Comparison of ENCODE assay signal across 14 mouse cellular contexts in the genomic region with DNA sequence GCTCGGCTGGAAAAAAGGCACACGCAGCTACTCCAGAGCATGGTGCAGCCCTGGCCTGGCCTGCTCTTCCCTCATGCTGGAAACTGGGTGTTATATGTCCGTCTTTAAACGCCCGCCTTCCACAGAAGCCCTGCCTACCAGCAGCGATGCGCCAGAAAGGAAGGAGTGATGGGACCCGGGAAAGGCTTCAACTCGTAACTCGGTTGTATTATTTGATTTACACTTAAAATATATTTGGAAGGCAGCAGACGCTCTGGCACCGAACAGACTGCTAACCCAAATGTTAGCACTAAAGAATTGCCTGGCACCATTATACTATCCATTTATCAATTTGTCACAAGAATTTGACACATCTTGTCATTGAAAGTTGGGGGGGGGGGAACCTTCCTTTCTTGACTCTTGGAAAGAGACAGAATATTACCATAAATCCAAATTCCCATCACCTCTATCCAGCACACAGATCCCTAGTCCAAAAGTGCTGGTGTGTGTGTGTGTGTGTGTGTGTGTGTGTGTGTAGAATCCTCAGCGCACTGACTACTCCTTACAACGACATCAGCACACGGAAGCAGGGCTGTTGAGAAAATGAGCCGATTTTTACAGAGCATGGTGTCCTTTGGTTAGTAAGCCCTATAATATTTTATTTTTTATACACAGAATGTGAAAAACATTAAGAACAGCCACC. TPM values are rescaled to one million over a fixed set of nuclear protein-coding genes. Genes with fewer than 3 reads are reported as not detected.
DNase-seq lines count a peak whose midpoint lies in the region; ATAC-seq lines count a peak whose summit lies in the region.
"Had no signal": no experiment of that assay in that cellular context is flagged by ENCODE, and none has a peak within 500 bp of the region (broad histone marks: within the 10 kb centered on the region; RNA-seq: fewer than 3 reads in every experiment).

No protein-coding gene starts in this region.

- no peaks in the 10 kb centered on the region for H3K27me3 ChIP-seq in hindbrain, embryonic 13.5 days
- no peaks in the 10 kb centered on the region for H3K27me3 ChIP-seq in hindbrain, embryonic 11.5 days (ENCODE audit: control insufficient read depth, insufficient read depth, low read length)
- no peaks in the 10 kb centered on the region for H3K27me3 ChIP-seq in forebrain, embryonic 14.5 days (replicated peaks; ENCODE audit: control insufficient read depth, insufficient read depth, low read length)
- H3K27me3 ChIP-seq in liver, embryonic 11.5 days (replicated peaks; ENCODE audit: control insufficient read depth, insufficient read depth, low read length) = no peaks in the 10 kb centered on the region
- H3K27me3 ChIP-seq: liver, embryonic 12.5 days had no signal

- no peaks in the 10 kb centered on the region for H3K9me3 ChIP-seq in hindbrain, embryonic 13.5 days
- no peaks in the 10 kb centered on the region for H3K9me3 ChIP-seq in hindbrain, embryonic 11.5 days (ENCODE audit: control insufficient read depth, low read length)
- H3K9me3 ChIP-seq in forebrain, embryonic 14.5 days (replicated peaks; ENCODE audit: control insufficient read depth, low read length) = no peaks in the 10 kb centered on the region
- H3K9me3 ChIP-seq in liver, embryonic 11.5 days (ENCODE audit: control insufficient read depth, low read length) = no peaks in the 10 kb centered on the region
- H3K9me3 ChIP-seq: liver, embryonic 12.5 days had no signal

- H3K36me3 ChIP-seq in hindbrain, embryonic 13.5 days = peaks cover 41% of the 10 kb centered on the region
- 0 out of 2 replicates have a peak, but pooled peaks cover 2% of the 10 kb centered on the region for H3K36me3 ChIP-seq in hindbrain, embryonic 11.5 days (ENCODE audit: control insufficient read depth, insufficient read depth, low read length)
- peaks cover 64% of the 10 kb centered on the region for H3K36me3 ChIP-seq in forebrain, embryonic 14.5 days (ENCODE audit: control insufficient read depth, insufficient read depth, low read length)
- H3K36me3 ChIP-seq in liver, embryonic 11.5 days (ENCODE audit: control insufficient read depth, insufficient read depth, low read length) = no peaks in the 10 kb centered on the region

- no peak overlapping the region for H3K9ac ChIP-seq in hindbrain, embryonic 13.5 days
- H3K9ac ChIP-seq in hindbrain, embryonic 11.5 days (ENCODE audit: low read depth, low read length) = no peak overlapping the region
- H3K9ac ChIP-seq in forebrain, embryonic 14.5 days (ENCODE audit: low read length) = no peak overlapping the region
- no peak overlapping the region for H3K9ac ChIP-seq in liver, embryonic 11.5 days (ENCODE audit: low read depth, low read length)
- H3K9ac ChIP-seq: liver, embryonic 12.5 days had no signal

- H3K4me1 ChIP-seq in hindbrain, embryonic 13.5 days (replicated peaks) = peaks cover 50% of the 10 kb centered on the region
- H3K4me1 ChIP-seq in hindbrain, embryonic 11.5 days (replicated peaks; ENCODE audit: control insufficient read depth, insufficient read depth, low read length) = no peaks in the 10 kb centered on the region; the same call in 1 of the 2 replicates
- H3K4me1 ChIP-seq in forebrain, embryonic 14.5 days (ENCODE audit: control insufficient read depth, insufficient read depth, low read length) = peaks cover 28% of the 10 kb centered on the region
- no peaks in the 10 kb centered on the region for H3K4me1 ChIP-seq in liver, embryonic 11.5 days (replicated peaks; ENCODE audit: control insufficient read depth, insufficient read depth, low read length)
- H3K4me1 ChIP-seq: liver, embryonic 12.5 days had no signal

- no peak overlapping the region for H3K4me2 ChIP-seq in hindbrain, embryonic 13.5 days
- no peak overlapping the region for H3K4me2 ChIP-seq in hindbrain, embryonic 11.5 days (replicated peaks; ENCODE audit: low read depth, low read length)
- H3K4me2 ChIP-seq in forebrain, embryonic 14.5 days (ENCODE audit: low read length) = no peak overlapping the region
- no peak overlapping the region for H3K4me2 ChIP-seq in liver, embryonic 11.5 days
- H3K4me2 ChIP-seq: liver, embryonic 12.5 days had no signal

- no peak for DNase-seq in hindbrain, embryonic 11.5 days (ENCODE audit: low spot score)
- DNase-seq in forebrain, embryonic 14.5 days (ENCODE audit: low spot score) = peak; percentile 82
- DNase-seq in layer of hippocampus, adult 18-20 months (ENCODE audit: low spot score in 2 of 2) = peak; percentile 71 to 89
- peak; percentile 22 for DNase-seq in right cerebral cortex, postnatal 14 days
- no peak for DNase-seq in lung, postnatal 14 days
- no peak for DNase-seq in liver, embryonic 11.5 days (ENCODE audit: low spot score)
- DNase-seq: adrenal gland, postnatal 10 days; cerebellum, adult 11-12 months; heart, adult 18-20 months; heart, postnatal 14 days; kidney, adult 2 months had no signal

- WGBS in hindbrain, embryonic 13.5 days = 84% methylated on average over 16 of the region's 16 CpGs
- 90% methylated on average over 16 of the region's 16 CpGs for WGBS in hindbrain, embryonic 11.5 days
- 78% methylated on average over 16 of the region's 16 CpGs for WGBS in forebrain, embryonic 14.5 days
- WGBS in liver, embryonic 11.5 days = 87% methylated on average over 16 of the region's 16 CpGs

- H3K4me3 ChIP-seq in hindbrain, embryonic 13.5 days = no peak overlapping the region
- H3K4me3 ChIP-seq in hindbrain, embryonic 11.5 days (ENCODE audit: low read depth, low read length) = no peak overlapping the region
- no peak overlapping the region for H3K4me3 ChIP-seq in forebrain, embryonic 14.5 days (ENCODE audit: low read depth, low read length)
- H3K4me3 ChIP-seq in liver, embryonic 11.5 days (ENCODE audit: low read depth, low read length) = no peak overlapping the region
- H3K4me3 ChIP-seq: liver, embryonic 12.5 days had no signal

- H3K27ac ChIP-seq in hindbrain, embryonic 13.5 days = 0 out of 2 replicates have a peak overlapping the region, but pooled peaks have one; percentile 30
- no peak overlapping the region for H3K27ac ChIP-seq in hindbrain, embryonic 11.5 days (ENCODE audit: low read depth, low read length)
- peak overlapping the region; percentile 75 for H3K27ac ChIP-seq in forebrain, embryonic 14.5 days (ENCODE audit: low read depth, low read length)
- H3K27ac ChIP-seq in liver, embryonic 11.5 days (ENCODE audit: low read depth, low read length) = no peak overlapping the region
- H3K27ac ChIP-seq: liver, embryonic 12.5 days had no signal

- no peak for ATAC-seq in hindbrain, embryonic 13.5 days (ENCODE audit: low FRiP score)
- ATAC-seq in hindbrain, embryonic 11.5 days (ENCODE audit: low FRiP score) = no peak
- ATAC-seq in forebrain, embryonic 14.5 days = peak; percentile 57
- ATAC-seq in liver, embryonic 11.5 days (replicated peaks; ENCODE audit: low FRiP score) = no peak
- ATAC-seq: liver, embryonic 12.5 days; lung, postnatal 0 days had no signal

RNA-seq across cellular contexts. Expression of gene Efnb2, which starts 39.7 kb away (rescaled TPM):
- polyA plus RNA-seq in hindbrain, embryonic 13.5 days (2015; fragmentation: Nextera tagmentation; extraction: Ambion mirVana) = 20.8 and 26.1 TPM in 2 replicates
- 36.3 and 43.6 TPM in 2 replicates for polyA plus RNA-seq in hindbrain, embryonic 11.5 days (2014; fragmentation: Nextera tagmentation; extraction: Ambion mirVana)
- polyA plus RNA-seq in forebrain, embryonic 14.5 days (2014; fragmentation: Nextera tagmentation; extraction: Ambion mirVana) = 48.9 and 50.2 TPM in 2 replicates
- total RNA-seq in layer of hippocampus, adult 18-20 months (2021) = 10 to 100 TPM; 31.0 to 36.0 TPM
- 7.6 and 8.0 TPM in 2 replicates for polyA plus RNA-seq in liver, embryonic 11.5 days (2014; fragmentation: Nextera tagmentation; extraction: Ambion mirVana)

Comparison
In these comparisons a context has a peak if more than half of its experiments do, and no peak if none do; other contexts are left out.
1. H3K27ac ChIP-seq: peak in hindbrain, embryonic 13.5 days (single experiment) and forebrain, embryonic 14.5 days (single experiment); none in hindbrain, embryonic 11.5 days (single experiment) and liver, embryonic 11.5 days (single experiment).
2. DNase-seq: peak in forebrain, embryonic 14.5 days (single experiment), layer of hippocampus, adult 18-20 months (2 of 2) and right cerebral cortex, postnatal 14 days (single experiment); none in hindbrain, embryonic 11.5 days (single experiment), lung, postnatal 14 days (single experiment) and liver, embryonic 11.5 days (single experiment).